Mouse (Mus musculus): Measurements from ENCODE around the gene Grk2.

DNA sequence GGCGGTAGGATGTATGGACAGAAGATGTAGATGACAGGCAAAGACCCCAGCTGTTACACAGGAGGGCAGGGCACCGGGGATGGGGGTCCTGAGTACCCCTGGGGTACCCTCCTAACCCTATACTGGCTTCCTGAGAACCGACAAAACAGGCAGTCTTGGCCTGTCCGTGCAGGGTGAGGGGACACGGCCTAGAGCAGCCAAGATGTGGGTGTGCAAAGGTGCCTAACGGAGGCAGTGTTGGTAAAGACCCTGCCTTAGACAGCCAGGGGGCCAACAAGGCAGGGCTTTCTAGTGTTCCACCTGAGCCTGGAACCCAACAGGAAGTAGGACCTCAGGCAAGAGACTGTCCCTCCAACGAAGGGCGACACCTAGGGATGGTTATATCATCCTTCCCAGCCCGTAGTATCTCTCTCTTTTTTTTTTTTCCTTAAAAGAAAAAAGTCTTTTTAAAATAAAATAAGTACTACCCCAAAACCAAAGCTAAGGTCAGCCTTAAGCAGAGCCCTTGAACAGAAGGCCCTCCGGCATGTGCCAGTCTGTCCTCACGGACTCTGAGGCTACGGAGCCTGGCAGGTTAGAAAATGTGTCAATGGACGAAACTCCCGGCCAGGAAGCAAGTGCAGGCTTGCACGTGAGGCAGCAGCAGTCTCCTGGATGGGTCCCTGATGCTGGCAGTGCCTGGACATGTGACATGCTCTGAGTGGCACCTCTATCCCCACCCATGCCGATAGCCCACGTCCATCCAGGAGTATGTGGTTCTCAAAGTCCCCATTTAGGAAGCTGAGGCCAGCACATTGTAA, 7.5 kb downstream of the Grk2 start:
- peak; percentile 25; the same call in 1 of the 2 replicates for TF ChIP-seq CTCF (IDR thresholded peaks at IDR 0.05; ENCODE audit: control insufficient read depth, insufficient read depth, low read length)
- TF ChIP-seq POLR2A (IDR thresholded peaks at IDR 0.05; ENCODE audit: borderline replicate concordance, control insufficient read depth, low read depth, low read length): no peak

Data from bone marrow, adult 2 months (tissue).